Mouse (Mus musculus): Measurements from ENCODE around the gene 1700017B05Rik. TPM values are rescaled to one million over a fixed set of nuclear protein-coding genes. Genes with fewer than 3 reads are reported as not detected.
"Not testable (repeated sequence)": the region's sequence is repeated elsewhere in the genome, so short reads cannot be mapped to it uniquely, and the experiment has no call there.

The 1700017B05Rik gene
- total RNA-seq, 2 experiments from 2014 or later: 73.3 to 79.1 TPM

- DNase-seq (ENCODE audit: low spot score in 2 of 2): no peak
Measured at GRCm38 (mm10) chr9:57248030-57248942, 14.1 kb downstream of the 1700017B05Rik start.

DNA sequence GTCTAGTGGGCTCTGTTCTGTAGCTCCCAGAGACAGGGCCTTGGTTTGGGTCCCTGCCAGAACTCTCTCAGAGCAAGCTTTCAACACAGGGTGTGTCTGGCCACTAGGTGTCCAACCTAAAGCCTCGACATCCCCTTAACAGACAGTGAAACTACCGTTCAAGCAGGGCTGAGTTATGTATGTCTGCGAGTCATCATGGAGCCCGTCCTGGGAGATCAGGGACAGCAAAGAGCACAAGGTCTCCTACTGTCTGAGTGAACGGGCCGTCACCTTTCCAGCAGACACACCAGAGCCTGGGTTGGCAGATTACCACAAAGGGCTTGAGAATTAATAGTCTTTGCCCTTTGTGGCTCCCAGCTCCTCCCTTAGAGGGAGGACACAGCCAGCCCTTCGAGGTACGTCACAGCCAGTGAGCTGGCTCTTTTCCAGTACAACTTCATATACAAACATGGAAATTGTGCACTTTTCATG lies 15.2 kb downstream of the 1700017B05Rik start:
- no peak for DNase-seq (ENCODE audit: low spot score in 2 of 2)

- no peak for DNase-seq (ENCODE audit: low spot score in 2 of 2)
Measured at GRCm38 (mm10) chr9:57246482-57246881, 15.9 kb downstream of the 1700017B05Rik start.

- no peak for DNase-seq (ENCODE audit: low spot score in 2 of 2)
Measured at GRCm38 (mm10) chr9:57244106-57244685, 18.2 kb downstream of the 1700017B05Rik start.

- DNase-seq (ENCODE audit: low spot score in 2 of 2): no peak
Measured at GRCm38 (mm10) chr9:57242916-57243315, 19.5 kb downstream of the 1700017B05Rik start.

DNA sequence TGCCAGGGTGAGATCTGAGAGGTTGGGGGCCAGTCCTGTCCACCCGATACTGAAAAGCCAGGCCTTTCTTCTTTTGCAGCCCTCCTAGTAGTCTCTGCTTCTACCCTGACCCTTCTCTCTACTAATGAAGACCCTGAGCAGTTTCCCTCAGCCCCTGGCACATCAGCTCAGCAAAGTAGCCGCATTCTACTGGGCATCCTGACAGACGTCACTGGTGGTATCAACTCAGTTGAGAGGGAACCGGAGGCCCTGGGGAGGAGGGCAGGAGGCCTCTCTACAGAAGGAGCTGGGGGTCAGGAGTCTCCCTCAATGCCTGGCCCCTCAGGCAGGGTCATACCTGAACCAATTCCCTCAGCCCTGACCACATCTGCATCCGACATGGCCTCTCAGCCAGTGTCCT lies 21.3 kb downstream of the 1700017B05Rik start:
- DNase-seq (ENCODE audit: low spot score in 2 of 2): no peak

DNA sequence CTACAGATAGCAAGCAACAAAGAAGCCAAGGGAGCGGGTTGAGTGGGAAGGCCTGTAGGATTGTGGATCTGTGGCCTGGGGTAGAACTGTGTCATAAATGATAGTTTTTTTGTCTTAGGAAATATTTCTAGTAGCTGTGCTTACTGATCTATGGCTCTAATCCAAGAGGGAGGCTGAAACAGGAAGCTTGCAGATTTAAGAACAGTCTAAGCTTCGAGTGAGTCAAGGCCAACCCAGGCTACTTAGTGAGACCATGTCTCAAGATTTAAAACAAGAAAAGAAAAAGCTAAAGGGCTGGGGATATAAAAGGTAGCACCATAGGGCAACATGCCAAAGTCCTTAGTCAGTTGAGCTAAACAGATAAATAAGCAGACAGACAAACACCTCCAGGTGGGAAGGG lies 24.2 kb downstream of the 1700017B05Rik start:
- no peak for DNase-seq (ENCODE audit: low spot score in 2 of 2)

DNA sequence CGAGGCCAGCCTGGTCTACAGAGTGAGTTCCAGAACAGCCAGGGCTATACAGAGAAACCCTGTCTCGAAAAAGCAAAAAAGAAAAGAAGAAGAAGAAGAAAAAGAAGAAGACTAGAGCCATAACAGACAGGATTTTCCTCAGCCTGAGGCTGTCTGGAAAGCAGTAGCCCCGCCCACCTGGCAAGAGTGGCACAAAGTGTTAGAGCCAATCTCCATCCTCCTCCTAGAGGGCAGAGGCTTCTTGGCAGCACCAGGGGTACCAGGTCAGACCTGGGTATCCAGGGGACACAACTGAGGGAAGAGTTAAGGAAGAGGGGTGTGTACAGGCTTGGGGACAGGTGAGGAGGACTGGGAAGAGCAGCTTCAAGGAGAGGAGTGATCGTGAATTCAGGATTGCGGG lies 24.7 kb downstream of the 1700017B05Rik start:
- DNase-seq (ENCODE audit: low spot score in 2 of 2): no peak

DNA sequence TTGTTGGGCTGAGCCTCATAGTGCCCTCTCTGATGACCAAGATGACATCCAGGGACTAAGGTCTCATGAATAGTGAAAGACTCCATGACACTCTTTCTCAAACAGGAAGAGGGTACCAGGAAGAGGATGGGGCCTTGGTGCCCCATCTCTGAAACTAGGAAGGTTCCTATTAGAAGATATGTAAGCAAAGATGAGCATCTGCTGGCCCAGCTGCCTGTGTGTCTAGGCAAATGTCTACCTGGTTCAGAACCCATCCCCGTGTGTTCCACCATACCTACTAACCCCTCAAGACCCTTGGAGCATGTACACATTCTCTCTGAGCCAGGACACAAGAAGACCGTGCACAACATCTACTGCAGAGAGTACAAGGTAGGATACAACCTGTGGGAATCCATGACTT lies 26.2 kb downstream of the 1700017B05Rik start, which contains the start of gene Trcg1:
TSS of gene Trcg1 (plus strand) at position 301 of the 400 bp plus-strand sequence.
- DNase-seq (ENCODE audit: low spot score in 2 of 2): no peak

DNA sequence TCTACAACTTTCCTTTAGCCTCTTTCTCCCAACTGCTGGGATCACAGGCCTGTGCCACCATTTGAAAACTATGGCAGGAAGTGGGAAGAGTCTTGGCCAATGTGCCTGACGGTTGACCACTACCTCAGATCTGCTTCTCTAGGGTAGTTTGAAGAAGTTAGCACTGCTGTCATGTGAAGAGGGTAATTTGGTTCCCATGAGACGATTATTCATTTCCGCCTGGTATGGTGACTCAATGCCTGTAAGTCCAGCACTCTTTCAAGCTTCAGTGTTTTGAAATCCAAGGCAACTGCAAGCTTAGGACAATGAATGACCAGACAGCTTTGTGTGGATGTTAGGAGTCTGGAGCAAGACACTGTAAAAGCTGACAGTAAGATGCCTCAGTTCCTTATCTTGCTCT lies 28.6 kb downstream of the 1700017B05Rik start:
- DNase-seq (ENCODE audit: low spot score in 2 of 2): no peak

GRCm38 (mm10) chr9:57233142-57233541 lies 29.3 kb downstream of the 1700017B05Rik start:
- DNase-seq (ENCODE audit: low spot score in 2 of 2): no peak

- DNase-seq (ENCODE audit: low spot score in 2 of 2): no peak
Measured at GRCm38 (mm10) chr9:57232341-57232940, 30.0 kb downstream of the 1700017B05Rik start.

DNA sequence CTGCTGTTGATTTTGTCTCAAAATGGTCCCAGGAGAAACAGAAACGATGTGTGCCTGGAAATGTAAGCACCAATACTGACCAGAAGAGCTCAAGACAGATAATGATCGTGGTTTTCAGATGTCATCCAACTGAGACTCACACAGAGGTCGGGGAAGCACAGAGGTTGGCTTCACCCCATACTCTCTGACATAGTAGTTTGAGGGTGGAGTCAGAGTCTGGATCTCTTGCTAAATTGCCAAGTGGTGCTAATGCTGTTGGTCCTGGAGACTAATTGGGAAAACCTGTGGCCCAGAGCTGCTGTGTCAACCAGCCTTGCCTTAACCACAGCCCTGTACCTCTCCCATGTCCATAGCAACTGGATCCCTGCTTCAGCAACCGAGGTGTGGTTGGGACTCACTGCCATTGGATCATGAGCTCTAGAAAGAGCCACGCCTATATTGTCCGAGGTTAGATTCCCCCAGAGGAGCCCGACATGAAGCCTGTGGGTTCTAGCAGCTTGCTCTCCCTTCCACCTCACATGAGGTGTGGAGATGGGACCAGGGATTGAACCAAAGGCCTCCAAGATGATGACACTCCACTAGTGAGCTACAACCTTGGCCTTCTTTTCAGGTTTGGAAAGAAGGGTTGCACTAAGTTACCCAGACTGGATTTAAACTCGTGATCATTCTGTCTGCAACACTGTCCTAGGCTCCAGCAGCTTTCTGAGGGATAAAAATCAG lies 30.7 kb downstream of the 1700017B05Rik start:
- no peak for DNase-seq (ENCODE audit: low spot score in 2 of 2)

DNA sequence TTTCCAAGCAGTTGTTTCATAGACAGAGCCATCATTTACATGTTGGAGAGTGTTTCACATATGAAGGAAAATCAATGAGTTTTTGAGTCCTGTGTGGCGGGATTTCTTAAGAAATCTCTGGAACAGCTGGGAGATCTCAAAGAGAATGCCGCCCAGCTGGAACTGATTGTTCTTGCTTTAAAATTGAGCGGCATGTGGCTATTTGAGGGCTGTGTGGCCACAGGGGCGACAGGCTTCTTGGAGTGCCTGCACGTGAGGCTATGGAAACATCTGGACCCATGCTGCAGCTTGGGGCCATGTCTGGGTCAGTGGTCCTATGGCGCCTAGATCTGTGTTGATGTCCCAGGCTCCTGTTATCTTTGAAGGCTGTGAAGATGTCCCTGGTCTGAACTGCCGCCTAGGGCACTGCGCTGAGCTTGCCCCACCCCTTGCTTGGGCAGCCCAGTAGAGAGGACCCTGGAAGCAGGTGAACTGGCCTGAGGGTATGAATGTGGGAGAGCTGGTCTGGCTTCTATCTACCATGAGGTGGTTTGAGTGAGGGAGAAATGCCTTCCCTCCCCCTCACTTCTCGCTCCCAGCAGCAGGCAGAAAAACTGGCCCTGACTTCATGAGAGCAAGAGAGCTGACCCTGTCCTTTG lies 32.1 kb downstream of the 1700017B05Rik start:
- DNase-seq (ENCODE audit: low spot score in 2 of 2): no peak

- no peak for DNase-seq (ENCODE audit: low spot score in 2 of 2)
Measured at GRCm38 (mm10) chr9:57229726-57230125, 32.7 kb downstream of the 1700017B05Rik start.

- DNase-seq (ENCODE audit: low spot score in 2 of 2): no peak
Measured at GRCm38 (mm10) chr9:57228186-57228585, 34.2 kb downstream of the 1700017B05Rik start.

DNA sequence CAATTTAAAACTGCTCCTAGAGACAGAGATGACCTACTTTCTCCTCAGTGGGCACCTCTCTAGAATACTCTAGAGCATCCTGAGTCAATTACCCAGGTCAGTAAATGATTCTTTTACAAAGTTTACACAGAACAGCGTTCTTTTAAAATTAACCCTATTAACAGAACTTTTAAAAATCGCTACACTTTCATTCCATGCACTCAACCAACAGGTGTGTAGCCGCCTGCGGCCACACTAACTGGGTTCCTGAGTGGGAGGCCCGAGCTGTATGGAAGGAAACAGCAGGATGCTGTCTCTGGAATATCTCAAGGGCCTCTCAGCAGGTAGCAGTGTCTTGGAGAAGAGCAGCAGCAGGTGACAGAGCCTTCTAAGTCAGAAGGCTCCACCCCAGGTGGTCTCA lies 35.2 kb downstream of the 1700017B05Rik start:
- DNase-seq (ENCODE audit: low spot score in 2 of 2): no peak

DNA sequence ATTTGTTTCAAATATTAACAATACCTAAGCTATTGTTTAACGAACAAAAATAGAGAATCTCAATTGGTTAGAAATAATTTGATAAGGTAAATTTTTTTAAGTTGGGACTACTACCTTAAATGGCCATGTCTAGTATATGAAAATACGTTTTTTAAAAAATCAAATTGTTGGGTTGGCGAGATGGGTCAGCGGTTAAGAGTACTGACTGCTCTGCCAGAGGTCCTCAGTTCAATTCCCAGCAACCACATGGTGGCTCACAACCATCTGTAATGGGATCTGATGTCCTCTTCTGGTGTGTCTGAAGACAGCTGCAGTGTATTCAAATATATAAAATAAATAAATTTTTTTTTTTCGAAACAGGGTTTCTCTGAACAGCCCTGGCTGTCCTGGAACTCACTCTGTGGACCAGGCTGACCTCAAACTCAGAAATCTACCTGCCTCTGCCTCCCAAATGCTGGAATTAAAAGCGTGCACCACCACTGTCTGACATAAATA lies 35.7 kb downstream of the 1700017B05Rik start:
- DNase-seq (ENCODE audit: low spot score in 2 of 2): not testable (repeated sequence)

DNA sequence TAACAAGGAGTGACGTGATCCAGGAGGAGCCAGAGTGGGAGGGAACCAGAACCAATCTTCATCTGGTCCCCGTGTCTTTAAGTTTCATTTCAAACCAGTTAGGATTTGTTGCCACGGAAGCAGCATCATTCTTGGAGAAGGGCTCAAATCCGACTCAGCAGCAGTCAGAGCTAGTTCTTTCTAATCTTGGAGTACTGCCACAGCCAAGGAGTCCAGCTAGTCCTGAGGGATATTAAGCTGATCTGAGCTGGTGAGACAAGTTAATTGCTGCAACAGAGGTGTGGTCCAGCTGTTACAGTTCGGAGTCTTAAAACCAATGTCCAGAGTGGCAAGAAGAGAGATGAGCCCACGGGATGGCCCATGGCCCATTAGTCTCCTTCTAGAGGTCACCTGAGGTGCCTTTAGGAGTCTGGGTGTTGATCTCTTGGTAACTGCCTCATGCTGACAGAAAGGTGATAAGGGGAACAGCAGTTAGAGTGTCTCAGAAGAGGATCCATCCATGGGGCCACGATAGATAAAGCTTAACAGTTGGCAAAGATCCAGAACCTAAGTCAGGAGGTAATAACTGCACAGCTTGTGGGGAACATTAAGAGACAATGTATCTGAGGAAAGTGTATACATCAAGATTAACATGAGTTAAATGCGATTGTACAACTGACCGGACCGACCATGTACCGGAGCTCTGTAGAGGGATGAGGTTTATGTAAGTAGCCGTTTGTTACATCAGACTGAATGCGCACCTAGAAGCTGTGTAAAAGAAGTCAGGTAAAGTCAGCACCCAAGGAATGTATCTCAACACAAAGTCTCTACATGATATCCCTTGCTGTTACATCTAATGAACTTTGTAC lies 36.4 kb downstream of the 1700017B05Rik start:
- no peak for DNase-seq (ENCODE audit: low spot score in 2 of 2)

GRCm38 (mm10) chr9:57223341-57223740 lies 39.1 kb downstream of the 1700017B05Rik start:
- DNase-seq (ENCODE audit: low spot score in 2 of 2): no peak
